Mouse (Mus musculus) T-cell, adult 2 months (primary cell): ENCODE measurements at regions not wholly inside any gene's neighbourhood (a gene's known extent, or its start where the extent isn't known, plus 50 kb on each side); places are given as distances from the start of the nearest gene placed in this dataset.

ENCODE experiments used
- DNase-seq: peaks from one replicate; pipeline ENCODE4 v3.0.0; 2022; ENCODE audit warnings: low spot score

- no peak for DNase-seq
Measured at GRCm38 (mm10) chr14:105841888-105842287, 54.7 kb downstream of the Spry2 start.

GRCm38 (mm10) chr14:105837533-105837932 is 59.1 kb downstream of the Spry2 start:
- DNase-seq = no peak

- DNase-seq = no peak
Measured at GRCm38 (mm10) chr14:105830701-105831100, 65.9 kb downstream of the Spry2 start.

GRCm38 (mm10) chr14:105830301-105830700 is 66.3 kb downstream of the Spry2 start:
- DNase-seq = no peak

- no peak for DNase-seq
Measured at GRCm38 (mm10) chr14:105823129-105823528, 73.5 kb downstream of the Spry2 start.

DNA sequence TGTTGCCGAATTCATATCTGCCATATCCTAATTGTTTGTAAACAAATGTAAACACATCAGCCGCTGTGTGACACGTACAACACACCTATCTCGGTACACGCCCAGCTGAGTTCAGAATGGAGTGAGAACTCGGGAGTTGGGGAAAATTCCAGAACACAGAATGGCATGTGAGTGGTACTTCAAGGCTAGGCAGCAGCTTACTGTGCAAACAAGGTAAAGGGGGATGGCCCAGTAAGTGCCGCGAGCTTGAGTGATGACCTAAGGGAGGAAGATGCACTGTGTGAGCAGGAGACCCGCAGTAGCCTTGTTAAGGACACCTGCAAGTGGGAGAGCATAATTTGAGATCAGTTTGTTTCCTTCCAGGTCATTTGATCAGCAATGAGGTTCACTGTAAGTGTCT is 74.0 kb downstream of the Spry2 start:
- DNase-seq = no peak

- no peak for DNase-seq
Measured at GRCm38 (mm10) chr14:105819534-105819933, 77.1 kb downstream of the Spry2 start.

DNA sequence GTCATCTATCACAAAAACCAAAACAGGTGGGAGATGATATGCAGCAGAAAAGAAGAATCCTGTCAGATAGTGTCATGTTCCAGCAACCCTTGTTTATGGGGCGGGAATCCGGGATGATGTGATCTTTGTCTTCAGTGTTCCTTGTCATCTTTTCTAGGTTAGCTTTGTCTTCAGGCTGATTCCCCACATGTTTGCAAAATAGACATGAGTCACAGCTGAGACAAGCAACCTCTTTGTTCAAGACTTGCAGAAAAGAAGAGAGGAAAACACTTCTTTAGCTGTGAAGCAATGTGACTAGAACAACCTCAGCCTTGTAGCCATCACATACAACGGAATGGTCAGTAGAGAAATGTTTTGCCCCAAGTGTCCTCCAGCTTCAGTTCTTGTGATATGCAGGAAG is 77.8 kb downstream of the Spry2 start:
- DNase-seq = no peak

DNA sequence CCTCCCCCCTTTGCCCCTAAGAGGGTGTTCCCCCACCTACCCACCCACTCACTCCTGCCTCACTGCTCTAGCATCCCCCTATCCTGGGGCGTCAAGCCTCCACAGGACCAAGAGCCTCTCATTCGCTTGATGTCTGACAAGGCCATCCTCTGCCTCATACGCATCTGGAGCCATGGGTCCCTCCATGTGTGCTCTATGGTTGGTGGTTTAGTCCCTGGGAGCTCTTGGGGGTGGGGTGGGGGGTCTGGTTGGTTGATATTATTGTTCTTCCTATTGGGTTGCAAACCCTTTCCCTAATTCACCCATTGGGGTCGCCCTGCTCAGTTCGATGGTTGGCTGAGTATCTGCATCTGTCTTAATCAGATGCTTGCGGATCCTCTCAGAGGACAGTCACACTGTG is 79.1 kb downstream of the Spry2 start:
- DNase-seq = no peak

- DNase-seq = no peak
Measured at GRCm38 (mm10) chr14:105815827-105816226, 80.8 kb downstream of the Spry2 start.

- no peak for DNase-seq
Measured at GRCm38 (mm10) chr14:105815281-105815680, 81.3 kb downstream of the Spry2 start.

DNA sequence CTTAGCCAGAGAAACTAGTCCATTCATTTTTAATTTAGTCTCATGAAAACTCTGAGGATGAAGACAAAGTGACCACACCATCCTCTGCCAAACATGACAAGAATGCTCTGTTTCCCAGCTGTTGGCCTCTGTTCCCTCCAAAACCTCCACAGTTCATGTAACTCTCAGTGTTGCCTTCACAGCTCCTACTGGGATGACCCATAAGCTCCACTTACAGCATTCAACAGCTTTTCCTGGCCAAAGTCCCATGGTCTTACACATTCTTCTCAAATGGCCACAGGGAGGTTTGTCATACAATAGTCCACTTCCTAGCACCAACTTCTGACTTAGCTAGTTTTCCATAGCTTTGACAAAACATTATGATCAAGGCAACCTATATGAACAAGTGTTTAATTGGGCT is 83.0 kb downstream of the Spry2 start:
- DNase-seq = no peak

GRCm38 (mm10) chr14:105813097-105813496 is 83.5 kb downstream of the Spry2 start:
- DNase-seq = no peak

GRCm38 (mm10) chr14:105805762-105806161 is 90.9 kb downstream of the Spry2 start:
- no peak for DNase-seq

DNA sequence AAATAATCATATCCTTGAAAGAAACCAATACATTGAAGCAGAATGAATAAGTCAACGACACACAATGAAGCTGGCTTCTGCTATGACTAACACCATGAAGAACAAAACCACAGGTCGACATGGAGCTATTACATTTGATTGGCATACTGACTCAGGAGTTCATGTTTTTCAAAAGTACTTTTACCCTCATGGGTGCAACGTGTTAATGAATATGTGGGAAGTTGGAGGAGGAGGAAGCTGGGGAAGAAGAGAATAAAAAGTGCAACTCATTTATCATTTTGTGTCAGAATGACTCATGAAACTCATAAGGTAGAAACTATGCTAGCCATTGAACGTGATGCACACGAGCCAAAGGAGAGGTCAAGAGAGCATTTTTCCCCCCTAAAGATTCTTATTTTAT is 91.3 kb downstream of the Spry2 start:
- no peak for DNase-seq

- DNase-seq = no peak
Measured at GRCm38 (mm10) chr14:105804761-105805160, 91.9 kb downstream of the Spry2 start.

- DNase-seq = no peak
Measured at GRCm38 (mm10) chr14:105803281-105803680, 93.3 kb downstream of the Spry2 start.

DNA sequence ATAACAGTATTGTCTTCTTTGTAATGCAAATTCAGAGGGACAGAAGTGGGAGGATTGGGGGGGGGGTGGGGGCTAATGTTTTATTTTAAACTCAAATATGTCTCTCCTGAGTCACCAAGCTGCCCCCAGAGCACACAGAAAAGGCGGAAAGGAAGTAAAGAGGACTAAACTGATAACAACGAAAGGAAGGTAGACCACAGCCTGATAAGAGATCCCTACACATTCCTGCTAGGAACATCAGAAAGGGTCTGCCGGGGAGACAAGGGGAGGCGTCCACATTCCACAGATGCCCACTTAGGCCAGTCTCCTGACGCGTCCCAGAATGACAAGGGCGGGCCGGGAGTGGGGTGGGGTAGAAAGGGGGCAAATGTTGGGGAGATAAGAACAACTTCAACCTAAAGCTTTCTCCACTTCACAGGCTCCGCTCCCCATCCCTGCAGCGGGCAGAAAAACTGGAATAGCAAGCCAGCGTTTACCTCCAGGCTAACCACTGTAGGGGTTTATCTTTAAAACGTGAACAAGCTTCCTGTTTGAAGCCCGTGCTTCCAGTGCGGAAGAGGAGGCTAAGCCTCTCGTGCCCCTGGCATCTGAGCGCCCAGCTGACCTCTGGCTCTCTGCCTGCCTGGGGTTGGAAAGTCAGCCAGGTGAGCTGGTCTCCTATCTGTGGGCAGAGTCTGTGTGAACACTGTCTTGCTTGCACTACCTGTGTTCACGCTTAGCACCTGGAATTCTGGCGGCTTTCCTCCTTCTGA is 93.9 kb downstream of the Spry2 start:
- DNase-seq = no peak

GRCm38 (mm10) chr14:105800142-105800925 is 96.3 kb downstream of the Spry2 start:
- DNase-seq = no peak

- no peak for DNase-seq
Measured at GRCm38 (mm10) chr14:105799401-105799861, 97.2 kb downstream of the Spry2 start.

DNA sequence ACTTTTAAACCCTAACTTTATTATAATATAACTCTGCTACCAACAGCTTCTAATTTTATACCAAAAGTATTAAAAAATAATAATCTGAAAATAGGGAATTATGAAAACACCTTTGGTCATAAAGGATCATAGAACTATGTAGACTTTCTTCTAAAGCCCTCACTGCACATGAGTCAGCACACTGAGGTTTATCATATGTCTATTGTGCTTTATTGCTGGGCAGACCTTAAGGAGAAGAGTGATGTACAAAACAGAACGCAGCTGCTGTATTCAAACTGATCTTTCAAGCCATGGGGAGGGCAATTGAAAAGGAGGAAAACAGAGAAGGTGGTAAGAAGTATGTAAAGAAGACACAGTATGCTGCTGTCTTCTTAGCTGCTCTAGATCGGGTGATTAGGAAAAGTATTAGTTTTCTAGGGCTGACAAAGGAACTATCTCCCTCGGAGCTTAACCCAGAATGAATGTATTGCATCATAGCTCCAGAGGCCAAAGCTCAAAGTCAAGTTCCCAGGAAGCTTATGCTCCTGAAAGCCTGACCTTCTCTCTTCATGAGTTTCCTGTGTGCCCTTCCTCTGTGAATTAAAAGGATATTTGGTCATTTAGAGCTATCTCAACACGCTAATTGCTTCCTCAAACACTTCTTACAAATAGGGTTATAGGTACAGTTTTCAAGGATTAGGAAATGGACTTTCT is 103.5 kb downstream of the Spry2 start:
- DNase-seq = no peak

- DNase-seq = no peak
Measured at GRCm38 (mm10) chr14:105790441-105790840, 106.2 kb downstream of the Spry2 start.

- no peak for DNase-seq
Measured at GRCm38 (mm10) chr14:105783428-105783827, 113.2 kb downstream of the Spry2 start.
